Mouse (Mus musculus) embryonic fibroblast, embryonic 13.5 days (primary cell): ENCODE data around the gene Fam171a1.

Source experiments
- CTCF ChIP-seq: IDR thresholded peaks from 2 replicates; pipeline ENCODE4 v1.5.1; 2011; ENCODE audit warnings: mild to moderate bottlenecking, control low read depth, low read length, moderate library complexity, borderline replicate concordance; ENCODE audit not compliant: insufficient read depth
- POLR2A ChIP-seq: IDR thresholded peaks from 2 replicates; pipeline ENCODE4 v1.6.1; 2011; ENCODE audit warnings: low read depth, mild to moderate bottlenecking, control low read depth, low read length, moderate library complexity

GRCm38 (mm10) chr2:3172656-3173055 lies 58.6 kb downstream of the Fam171a1 start:
- TF ChIP-seq CTCF (no peak), POLR2A (no peak)
